Mouse (Mus musculus) forebrain, embryonic 15.5 days (tissue): ENCODE results near the gene AC161166.1. TPM values are rescaled to one million over a fixed set of nuclear protein-coding genes. Genes with fewer than 3 reads are reported as not detected.
"Not testable (repeated sequence)": the region's sequence is repeated elsewhere in the genome, so short reads cannot be mapped to it uniquely, and the experiment has no call there.

Source experiments
- ATAC-seq: fragments of 200-750 bp; cut with Nextera tagmentation; replicated peaks from 2 replicates; pipeline ENCODE4 v1.8.0; 2017; ENCODE audit warnings: mild to moderate bottlenecking, moderate TSS enrichment, moderate library complexity
- H3K27ac ChIP-seq: fragments of 300-500 bp; sonication (generic); replicated peaks from 2 replicates; pipeline ENCODE4 v1.5.1; 2015; ENCODE audit warnings: mild to moderate bottlenecking, inconsistent platforms
- H3K27me3 ChIP-seq: fragments of 300-500 bp; sonication (generic); 2 replicates; pipeline ENCODE4 v1.6.1; 2015; ENCODE audit warnings: inconsistent platforms
- H3K36me3 ChIP-seq: fragments of 300-500 bp; sonication (generic); 2 replicates; pipeline ENCODE4 v1.6.1; 2015; ENCODE audit warnings: mild to moderate bottlenecking, inconsistent platforms
- H3K4me1 ChIP-seq: fragments of 300-500 bp; sonication (generic); 2 replicates; pipeline ENCODE4 v1.6.1; 2015; ENCODE audit warnings: inconsistent platforms
- H3K4me2 ChIP-seq: fragments of 300-500 bp; sonication (generic); replicated peaks from 2 replicates; pipeline ENCODE4 v1.6.1; 2015; ENCODE audit warnings: mild to moderate bottlenecking, inconsistent platforms
- H3K4me3 ChIP-seq: fragments of 300-500 bp; sonication (generic); 2 replicates; pipeline ENCODE4 v1.5.1; 2015; ENCODE audit warnings: mild to moderate bottlenecking, inconsistent platforms
- H3K9ac ChIP-seq: fragments of 300-500 bp; sonication (generic); replicated peaks from 2 replicates; pipeline ENCODE4 v1.6.1; 2015; ENCODE audit warnings: mild to moderate bottlenecking, inconsistent platforms
- H3K9me3 ChIP-seq: fragments of 300-500 bp; sonication (generic); 2 replicates; pipeline ENCODE4 v1.6.1; 2016; ENCODE audit warnings: inconsistent platforms
- WGBS: fragments of 180-500 bp; shearing (Covaris S2); methylation state at CpG from one replicate; pipeline ENCODE4 v1.1.7; 2015; ENCODE audit warnings: mixed read lengths; 5-methylcytosine and 5-hydroxymethylcytosine counted together
- polyA plus RNA-seq: library from polyadenylated mRNA; unstranded; fragments of >200 nt; fragmentation: Nextera tagmentation; extraction: Ambion mirVana; gene quantifications from 2 replicates; pipeline ENCODE4 v1.2.1, GENCODE M21; 2015

The AC161166.1 gene
- polyA plus RNA-seq, 1 experiment from 2014 or later, result 1.7 TPM

DNA sequence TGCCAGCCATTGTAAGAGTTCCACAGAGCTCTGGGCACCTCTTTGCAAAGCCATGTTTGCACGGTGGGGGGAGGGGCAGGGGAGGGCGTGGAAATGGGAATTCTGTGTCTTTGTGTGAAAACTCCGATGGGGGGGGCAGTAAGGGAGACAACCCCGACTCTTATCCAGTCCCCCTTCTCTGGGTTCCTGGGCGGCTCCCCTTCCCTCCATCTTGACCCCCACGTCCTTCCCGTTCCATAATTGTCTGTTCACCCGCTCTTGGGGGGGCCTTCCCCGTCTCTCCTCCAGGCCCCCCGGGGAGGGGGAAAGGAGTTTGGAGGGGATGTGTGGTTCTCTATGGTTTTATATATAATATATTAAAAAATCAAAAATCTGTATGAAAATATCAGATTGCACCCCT, 8.3 kb downstream of the AC161166.1 start:
- Histone ChIP-seq H3K4me1 (peaks cover 39% of the 10 kb centered on the region), H3K4me2 (no peak overlapping the region), H3K9ac (no peak overlapping the region), H3K9me3 (no peaks in the 10 kb centered on the region), H3K36me3 (peaks cover 38% of the 10 kb centered on the region), H3K27ac (peak overlapping the region; percentile 100; the same call in 1 of the 2 replicates), H3K4me3 (no peak overlapping the region), H3K27me3 (no peaks in the 10 kb centered on the region)
- no peak for ATAC-seq
- WGBS, result 27% methylated on average over 10 of the region's 10 CpGs

DNA sequence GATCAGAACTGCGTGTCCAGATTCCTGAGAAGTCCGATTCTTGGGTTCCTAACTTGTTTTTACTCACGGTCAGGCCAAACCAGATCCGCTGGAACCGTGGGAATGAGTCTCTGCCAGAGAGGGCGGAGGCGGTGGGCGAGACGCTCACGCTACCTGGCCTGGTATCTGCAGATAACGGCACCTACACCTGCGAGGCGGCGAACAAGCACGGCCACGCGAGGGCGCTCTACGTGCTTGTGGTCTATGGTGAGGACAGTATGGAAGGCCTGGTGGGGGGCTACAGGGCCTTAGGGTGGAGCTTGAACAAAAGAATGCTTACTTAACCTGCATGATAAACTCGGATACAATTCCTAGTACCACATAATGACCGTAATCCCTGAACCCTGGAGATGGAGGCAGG, 10.8 kb downstream of the AC161166.1 start:
- Histone ChIP-seq H3K9me3 (no peaks in the 10 kb centered on the region), H3K27ac (no peak overlapping the region), H3K27me3 (no peaks in the 10 kb centered on the region), H3K9ac (no peak overlapping the region), H3K36me3 (peaks cover 38% of the 10 kb centered on the region), H3K4me3 (no peak overlapping the region), H3K4me2 (no peak overlapping the region), H3K4me1 (peaks cover 31% of the 10 kb centered on the region)
- WGBS, result 58% methylated on average over 21 of the region's 21 CpGs
- no peak for ATAC-seq

DNA sequence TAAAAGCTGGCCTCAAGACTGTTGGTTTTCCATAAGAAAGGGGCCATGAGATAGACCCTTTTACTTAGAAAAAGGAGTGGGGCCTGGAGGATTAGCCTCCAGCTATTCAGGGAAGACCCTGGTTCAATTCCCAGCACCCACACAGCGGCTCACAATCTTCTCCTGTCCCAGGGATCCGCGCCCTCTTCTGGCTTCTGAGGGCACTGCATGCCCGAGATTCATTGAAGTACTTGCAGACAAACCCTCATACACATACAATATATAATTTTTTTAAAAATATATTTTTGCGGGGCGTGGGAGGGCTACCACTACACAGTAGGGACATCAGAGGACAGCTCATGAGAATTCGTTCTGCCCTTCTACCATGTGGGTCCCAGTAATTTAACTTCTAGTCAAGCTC, 11.3 kb downstream of the AC161166.1 start:
- Histone ChIP-seq H3K9me3 (no peaks in the 10 kb centered on the region), H3K36me3 (peaks cover 38% of the 10 kb centered on the region), H3K4me2 (no peak overlapping the region), H3K4me1 (peaks cover 26% of the 10 kb centered on the region), H3K27ac (no peak overlapping the region), H3K4me3 (no peak overlapping the region), H3K9ac (no peak overlapping the region), H3K27me3 (no peaks in the 10 kb centered on the region)
- WGBS, result 45% methylated on average over 7 of the region's 7 CpGs
- no peak for ATAC-seq

DNA sequence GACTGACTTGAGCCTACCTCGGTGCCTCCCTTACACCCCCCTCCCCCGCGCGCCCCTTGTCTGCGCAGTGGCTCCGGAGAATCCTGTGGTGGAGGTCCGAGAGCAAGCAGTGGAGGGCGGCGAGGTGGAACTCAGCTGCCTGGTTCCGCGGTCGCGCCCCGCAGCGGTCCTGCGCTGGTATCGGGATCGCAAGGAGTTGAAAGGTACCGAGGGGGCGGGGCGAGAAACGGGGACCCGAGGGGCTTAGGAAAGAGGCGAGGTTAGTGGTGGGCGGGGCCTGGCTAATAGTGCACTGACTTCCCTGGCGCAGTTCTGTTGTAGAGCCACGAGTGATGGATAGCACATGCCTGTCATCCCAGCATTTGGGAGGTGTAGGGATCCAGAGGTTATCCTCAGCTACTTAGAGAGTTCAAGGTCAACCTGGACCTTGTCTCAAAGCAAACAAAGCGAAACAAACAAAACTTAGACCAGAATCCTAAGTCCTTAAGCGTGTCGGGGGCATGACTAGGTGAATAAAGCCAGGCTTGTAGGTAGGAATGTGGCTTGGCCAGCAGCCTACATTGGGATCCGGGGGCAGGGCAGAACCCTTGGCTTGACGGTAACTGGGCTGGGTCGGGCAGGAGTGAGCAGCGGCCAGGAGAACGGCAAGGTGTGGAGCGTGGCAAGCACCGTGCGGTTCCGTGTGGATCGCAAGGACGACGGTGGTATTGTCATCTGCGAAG, 12.2 kb downstream of the AC161166.1 start:
- no peak for ATAC-seq
- Histone ChIP-seq H3K4me2 (0 out of 2 replicates have a peak overlapping the region, but pooled peaks have one; percentile 10), H3K36me3 (peaks cover 38% of the 10 kb centered on the region), H3K27me3 (no peaks in the 10 kb centered on the region), H3K9me3 (no peaks in the 10 kb centered on the region), H3K9ac (no peak overlapping the region), H3K4me3 (no peak overlapping the region), H3K4me1 (peaks cover 17% of the 10 kb centered on the region), H3K27ac (no peak overlapping the region)
- 24% methylated on average over 43 of the region's 43 CpGs for WGBS

DNA sequence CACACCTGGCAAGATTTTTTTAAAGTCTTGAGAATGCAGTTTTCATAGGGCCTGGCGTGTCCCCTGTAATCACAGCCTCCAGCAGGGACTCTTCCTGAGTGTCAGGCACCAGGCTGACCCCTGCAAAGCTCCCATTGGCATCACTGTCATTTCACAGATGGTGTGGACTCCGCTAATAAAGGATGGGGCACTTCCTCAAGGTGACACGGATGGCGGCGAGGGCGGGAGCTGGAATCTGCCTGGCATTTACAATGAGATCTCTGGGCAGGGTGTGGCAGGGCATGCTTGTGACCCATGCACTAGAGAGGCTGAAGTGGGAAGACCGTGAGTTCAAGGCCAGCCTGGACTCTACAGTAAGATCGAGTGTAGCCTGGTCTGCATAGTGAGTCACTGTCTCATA, 24.0 kb downstream of the AC161166.1 start:
- Histone ChIP-seq H3K27me3 (no peaks in the 10 kb centered on the region), H3K9ac (no peak overlapping the region), H3K36me3 (peaks cover 11% of the 10 kb centered on the region), H3K27ac (peak overlapping the region; percentile 11; the same call in 1 of the 2 replicates), H3K4me3 (no peak overlapping the region), H3K4me1 (peaks cover 55% of the 10 kb centered on the region), H3K9me3 (no peaks in the 10 kb centered on the region), H3K4me2 (no peak overlapping the region)
- WGBS, result 86% methylated on average over 8 of the region's 8 CpGs
- no peak for ATAC-seq

DNA sequence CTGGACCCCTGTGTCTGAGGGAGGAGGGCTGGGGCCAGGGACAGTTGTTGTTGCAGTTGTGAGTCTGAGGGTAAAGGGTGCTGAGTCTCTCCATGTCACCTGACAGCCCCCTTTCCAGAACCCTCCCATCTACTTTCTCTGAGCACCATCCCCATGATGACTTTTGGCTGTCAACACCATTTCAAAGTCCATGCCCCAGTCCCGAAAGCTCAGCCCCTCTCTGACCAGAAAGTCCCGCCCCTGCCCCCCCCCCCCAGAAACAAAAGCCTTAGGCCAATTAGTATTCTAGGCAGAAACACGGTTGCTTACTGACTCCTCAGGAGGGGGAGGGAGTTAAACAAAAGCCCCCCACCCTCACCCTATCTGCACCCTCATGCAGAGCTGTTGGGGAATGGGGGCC, 24.9 kb downstream of the AC161166.1 start:
- Histone ChIP-seq H3K36me3 (peaks cover 11% of the 10 kb centered on the region), H3K9ac (0 out of 2 replicates have a peak overlapping the region, but pooled peaks have one; percentile 40), H3K4me2 (peak overlapping the region; percentile 79), H3K27me3 (no peaks in the 10 kb centered on the region), H3K9me3 (no peaks in the 10 kb centered on the region), H3K4me1 (peaks cover 61% of the 10 kb centered on the region), H3K27ac (peak overlapping the region; percentile 80), H3K4me3 (peak overlapping the region; percentile 32; the same call in 1 of the 2 replicates)
- 3% methylated on average over 3 of the region's 3 CpGs for WGBS
- ATAC-seq, result no peak

DNA sequence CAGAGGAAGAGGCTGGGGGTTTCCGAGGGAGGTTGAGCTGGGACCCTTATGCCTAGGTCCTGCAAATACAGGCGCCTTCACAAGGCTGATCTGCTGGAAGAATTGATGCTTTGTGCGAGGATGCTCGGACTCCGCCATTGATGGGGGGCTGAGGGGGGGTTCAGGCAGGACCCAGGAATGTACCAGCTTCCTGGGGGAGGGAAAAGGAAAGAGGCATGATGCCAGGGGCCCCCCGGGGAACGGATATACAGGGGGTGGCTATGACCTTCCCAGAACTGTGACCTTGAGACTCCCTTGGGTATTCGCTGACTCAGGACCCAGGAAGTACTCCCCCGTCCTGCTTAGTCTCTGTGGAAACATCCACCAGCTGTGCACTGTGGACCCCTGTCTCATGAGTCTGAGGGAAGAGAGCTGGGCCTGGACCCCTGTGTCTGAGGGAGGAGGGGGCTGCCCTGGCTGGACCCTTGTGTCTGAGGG, 25.6 kb downstream of the AC161166.1 start:
- H3K9ac ChIP-seq, result peak overlapping the region; percentile 52
- peak; percentile 51 for ATAC-seq
- no peaks in the 10 kb centered on the region for H3K27me3 ChIP-seq
- WGBS, result 25% methylated on average over 9 of the region's 9 CpGs
- no peaks in the 10 kb centered on the region for H3K9me3 ChIP-seq
- H3K27ac ChIP-seq, result peak overlapping the region; percentile 80
- H3K36me3 ChIP-seq, result peaks cover 11% of the 10 kb centered on the region
- peak overlapping the region; percentile 79 for H3K4me2 ChIP-seq
- peak overlapping the region; percentile 32 for H3K4me3 ChIP-seq
- peaks cover 61% of the 10 kb centered on the region for H3K4me1 ChIP-seq

DNA sequence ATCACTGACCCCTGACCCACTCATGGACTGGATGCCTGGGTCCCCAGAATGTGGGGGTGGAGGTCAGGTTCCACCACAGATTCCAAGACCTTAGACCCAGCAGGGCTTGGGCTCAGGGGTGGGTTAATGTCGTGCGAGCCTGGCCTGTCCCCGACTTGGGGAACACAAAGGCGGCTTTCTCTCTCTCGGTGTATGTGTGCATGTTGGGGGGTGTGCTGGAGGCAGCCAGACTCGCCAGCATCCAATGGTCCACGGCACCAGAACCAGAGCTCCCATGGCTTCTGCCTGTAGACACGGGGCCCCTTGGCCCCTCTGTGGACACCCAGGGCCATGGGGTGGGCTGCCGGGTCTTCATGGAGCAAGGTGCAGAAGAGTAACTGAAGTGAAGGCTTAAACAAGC, 26.8 kb downstream of the AC161166.1 start:
- H3K27me3 ChIP-seq, result no peaks in the 10 kb centered on the region
- H3K27ac ChIP-seq, result peak overlapping the region; percentile 80
- WGBS, result 72% methylated on average over 9 of the region's 9 CpGs
- peaks cover 71% of the 10 kb centered on the region for H3K4me1 ChIP-seq
- no peaks in the 10 kb centered on the region for H3K9me3 ChIP-seq
- no peak for ATAC-seq
- peak overlapping the region; percentile 32 for H3K4me3 ChIP-seq
- H3K4me2 ChIP-seq, result peak overlapping the region; percentile 79
- H3K36me3 ChIP-seq, result peaks cover 11% of the 10 kb centered on the region
- H3K9ac ChIP-seq, result peak overlapping the region; percentile 52; the same call in 1 of the 2 replicates

DNA sequence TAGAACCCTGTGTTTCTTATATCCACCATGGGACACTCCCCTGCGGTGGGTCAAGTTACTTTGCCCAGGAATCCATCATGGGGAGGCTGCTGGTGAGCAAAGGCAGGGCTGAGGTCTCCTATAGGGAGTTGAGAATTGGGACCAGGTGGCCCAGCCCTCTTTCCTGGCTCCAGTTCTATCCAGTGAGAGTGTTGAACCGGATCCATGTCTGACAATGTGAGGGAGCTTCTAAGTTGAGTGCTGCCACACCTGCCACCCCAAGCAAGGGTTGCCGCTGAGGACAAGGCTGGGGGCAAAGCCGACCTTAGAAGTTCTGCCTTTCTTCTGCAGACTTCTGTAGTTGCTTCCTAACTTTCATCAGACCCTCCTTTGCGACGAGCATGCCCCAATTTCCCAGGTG, 29.0 kb downstream of the AC161166.1 start:
- 49% methylated on average over 6 of the region's 6 CpGs for WGBS
- Histone ChIP-seq H3K4me2 (peak overlapping the region; percentile 79), H3K4me1 (peaks cover 76% of the 10 kb centered on the region), H3K4me3 (peak overlapping the region; percentile 85), H3K9ac (peak overlapping the region; percentile 92)
- H3K9me3 ChIP-seq, H3K27me3 ChIP-seq, ATAC-seq, H3K36me3 ChIP-seq, H3K27ac ChIP-seq: not testable (repeated sequence)

DNA sequence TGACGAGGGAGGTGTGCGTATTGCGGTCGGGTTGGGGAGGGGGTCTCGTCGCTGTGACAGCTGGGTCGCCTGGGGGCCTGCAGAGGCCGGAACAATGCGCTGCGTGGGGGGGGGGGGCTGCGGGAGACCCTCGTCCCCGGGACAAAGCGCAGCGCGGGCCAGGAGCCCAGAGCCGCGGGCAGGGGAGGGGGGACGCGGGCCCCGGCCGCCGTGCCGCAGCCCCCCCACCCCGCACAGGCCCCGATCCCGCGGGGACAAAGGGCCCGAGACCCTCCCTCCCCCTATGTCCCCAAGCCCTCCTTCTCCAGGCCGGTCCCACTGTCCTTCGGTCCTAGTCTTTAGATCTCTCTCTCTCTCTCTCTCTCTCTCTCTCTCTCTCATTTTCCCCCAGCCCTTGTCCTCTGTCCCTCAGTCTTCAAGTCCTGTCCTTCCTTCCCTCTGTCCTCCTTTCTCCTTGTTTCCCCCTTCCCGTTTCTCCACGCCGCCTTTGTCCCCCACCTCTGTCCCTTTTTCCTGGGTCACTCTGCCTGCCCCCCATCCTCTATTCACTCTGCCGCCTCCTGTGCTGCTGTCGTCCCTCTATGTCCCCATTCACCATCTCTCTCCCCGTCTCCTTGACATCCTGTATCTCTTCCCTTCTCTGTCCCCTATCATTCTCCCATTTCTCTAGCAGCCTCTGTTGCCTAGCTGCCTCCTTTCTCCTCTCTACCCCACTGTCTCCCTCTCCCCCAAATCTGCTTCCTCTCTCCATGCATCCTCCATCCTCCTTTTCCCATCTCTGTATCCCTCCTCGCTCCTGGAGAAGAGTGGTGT, 29.8 kb downstream of the AC161166.1 start:
- peak overlapping the region; percentile 79 for H3K4me2 ChIP-seq
- H3K4me3 ChIP-seq, result peak overlapping the region; percentile 85
- H3K9me3 ChIP-seq, result no peaks in the 10 kb centered on the region
- peaks cover 67% of the 10 kb centered on the region for H3K4me1 ChIP-seq
- H3K9ac ChIP-seq, result peak overlapping the region; percentile 92
- H3K36me3 ChIP-seq, result no peaks in the 10 kb centered on the region
- H3K27ac ChIP-seq, result peak overlapping the region; percentile 84
- WGBS, result 2% methylated on average over 18 of the region's 38 CpGs
- no peak; the same call in 1 of the 2 replicates for ATAC-seq
- no peaks in the 10 kb centered on the region for H3K27me3 ChIP-seq

DNA sequence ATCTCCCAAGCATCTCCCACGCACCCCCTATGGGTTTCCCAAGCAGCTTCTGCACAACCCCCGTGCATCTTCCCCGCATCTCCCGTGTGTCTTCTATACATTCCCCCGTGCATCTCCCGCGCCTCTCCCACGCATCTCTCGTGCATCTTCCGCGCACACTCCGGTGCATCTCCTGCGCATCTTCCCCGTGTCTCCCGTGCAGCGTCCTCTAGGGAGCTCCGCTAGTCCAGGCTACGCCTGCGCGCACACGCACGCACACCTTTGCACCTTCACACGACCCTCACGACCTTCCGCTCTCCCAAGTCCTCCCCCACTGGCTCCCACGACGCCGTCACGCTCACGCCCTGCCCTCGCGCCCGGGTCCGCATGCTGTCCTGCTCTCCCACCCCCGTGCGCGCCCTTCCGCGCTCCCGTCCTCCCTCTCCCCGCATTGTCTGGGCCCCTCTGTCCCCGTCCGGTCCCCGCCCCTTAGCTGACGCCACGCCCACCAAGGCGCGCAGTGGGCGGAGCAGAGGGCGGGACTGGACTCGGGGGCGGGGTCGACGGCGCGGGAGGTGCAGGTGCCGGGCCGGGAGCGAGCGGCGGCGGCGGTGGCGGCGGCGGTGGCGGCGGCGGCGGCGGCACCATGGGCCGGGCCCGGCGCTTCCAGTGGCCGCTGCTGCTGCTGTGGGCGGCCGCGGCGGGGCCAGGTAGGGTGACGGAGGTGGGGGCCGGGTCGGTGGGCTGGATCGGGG, 30.6 kb downstream of the AC161166.1 start, which contains the start of gene Cadm4:
Gene Cadm4, plus strand, starts transcription at position 550 of the 734 bp plus-strand sequence.
- peak within 1 kb of the TSS; percentile 92 for H3K9ac ChIP-seq

More for the DNA sequence above, 30.6 kb downstream of the AC161166.1 start, which contains the start of gene Cadm4:
- WGBS, result under 1% methylated on average over 72 of the region's 83 CpGs
- H3K9me3 ChIP-seq, result no peaks in the 10 kb centered on the region
- peak within 1 kb of the TSS; percentile 84 for H3K27ac ChIP-seq
- peaks cover 60% of the 10 kb centered on the region for H3K4me1 ChIP-seq
- peak; percentile 83 for ATAC-seq
- peak within 1 kb of the TSS; percentile 79 for H3K4me2 ChIP-seq
- H3K36me3 ChIP-seq, result no peaks in the 10 kb centered on the region
- H3K4me3 ChIP-seq, result peak within 1 kb of the TSS; percentile 85
- H3K27me3 ChIP-seq, result no peaks in the 10 kb centered on the region
